Mouse (Mus musculus) urinary bladder, postnatal 4 days (tissue): ENCODE results near the gene Ugt1a6a.
"Not testable (repeated sequence)": the region's sequence is repeated elsewhere in the genome, so short reads cannot be mapped to it uniquely, and the experiment has no call there.

Source experiments
- DNase-seq, 2 experiments: peaks; one replicate each; pipeline ENCODE4 v3.0.0; 2021 to 2022; ENCODE audit warnings: low spot score in 2 of 2

Gene Ugt1a6a

GRCm38 (mm10) chr1:88134457-88135011 is at the start of gene Ugt1a6a:
TSS of gene Ugt1a6a (plus strand) at chr1:88134809.
- DNase-seq = peak in 1 of 2 experiments; percentile 51

- no peak for DNase-seq
These were observed 48.5 kb upstream of the Ugt1a6a start for GRCm38 (mm10) chr1:88086125-88086524.

- DNase-seq = no peak
These were observed 47.1 kb upstream of the Ugt1a6a start, which contains the start of gene Ugt1a8 for GRCm38 (mm10) chr1:88087513-88087912. TSS of gene Ugt1a8 (plus strand) at chr1:88087813.

GRCm38 (mm10) chr1:88092341-88092740 is 42.3 kb upstream of the Ugt1a6a start:
- no peak for DNase-seq

GRCm38 (mm10) chr1:88094270-88094676 is 40.3 kb upstream of the Ugt1a6a start:
- DNase-seq = not testable (repeated sequence)

GRCm38 (mm10) chr1:88094941-88095492 is 39.6 kb upstream of the Ugt1a6a start, which contains the start of gene Ugt1a7c:
TSS of gene Ugt1a7c (plus strand) at chr1:88095062.
- DNase-seq = peak in 1 of 2 experiments; percentile 43

- not testable (repeated sequence) for DNase-seq
These were observed 36.1 kb upstream of the Ugt1a6a start for GRCm38 (mm10) chr1:88098546-88098945.

- not testable (repeated sequence) for DNase-seq
These were observed 34.9 kb upstream of the Ugt1a6a start for GRCm38 (mm10) chr1:88099691-88100090.

- not testable (repeated sequence) for DNase-seq
These were observed 31.6 kb upstream of the Ugt1a6a start, which contains the start of gene Ugt1a6b for GRCm38 (mm10) chr1:88103019-88103418. TSS of gene Ugt1a6b (plus strand) at chr1:88103252.

GRCm38 (mm10) chr1:88103697-88104468 is 30.7 kb upstream of the Ugt1a6a start:
- not testable (repeated sequence) for DNase-seq

GRCm38 (mm10) chr1:88104667-88105430 is 29.8 kb upstream of the Ugt1a6a start:
- DNase-seq = no peak

GRCm38 (mm10) chr1:88105656-88106055 is 29.0 kb upstream of the Ugt1a6a start:
- DNase-seq = no peak

- DNase-seq = not testable (repeated sequence)
These were observed 25.5 kb upstream of the Ugt1a6a start for GRCm38 (mm10) chr1:88109027-88109557.

GRCm38 (mm10) chr1:88109604-88110003 is 25.0 kb upstream of the Ugt1a6a start:
- not testable (repeated sequence) for DNase-seq

- not testable (repeated sequence) for DNase-seq
These were observed 21.8 kb upstream of the Ugt1a6a start for GRCm38 (mm10) chr1:88112769-88113168.

GRCm38 (mm10) chr1:88120550-88120949 is 14.1 kb upstream of the Ugt1a6a start:
- DNase-seq = not testable (repeated sequence)

GRCm38 (mm10) chr1:88121521-88121920 is 13.1 kb upstream of the Ugt1a6a start:
- not testable (repeated sequence) for DNase-seq

- not testable (repeated sequence) for DNase-seq
These were observed 8.7 kb upstream of the Ugt1a6a start for GRCm38 (mm10) chr1:88125827-88126360.

- DNase-seq = not testable (repeated sequence)
These were observed 5.5 kb upstream of the Ugt1a6a start for GRCm38 (mm10) chr1:88129091-88129490.

GRCm38 (mm10) chr1:88130223-88130622 is 4.4 kb upstream of the Ugt1a6a start:
- not testable (repeated sequence) for DNase-seq

GRCm38 (mm10) chr1:88133908-88134456 is 627 bp upstream of the Ugt1a6a start:
- no peak for DNase-seq
